Mouse (Mus musculus) 3T3-L1 (cell line): ENCODE measurements around the gene Treml2.
"Not testable (repeated sequence)": the region's sequence is repeated elsewhere in the genome, so short reads cannot be mapped to it uniquely, and the experiment has no call there.

Experiments
- DNase-seq: peaks from one replicate; pipeline ENCODE4 v3.0.0-alpha.2; 2015; ENCODE audit warnings: low read depth, low spot score

Treml2 gene

GRCm38 (mm10) chr17:48293500-48294194 lies 5.7 kb upstream of the Treml2 start:
- DNase-seq: no peak

GRCm38 (mm10) chr17:48299756-48300155 lies 458 bp downstream of the Treml2 start:
- DNase-seq: no peak

GRCm38 (mm10) chr17:48300199-48300598 lies 901 bp downstream of the Treml2 start:
- no peak for DNase-seq

- DNase-seq: no peak
These were observed 1.6 kb downstream of the Treml2 start for GRCm38 (mm10) chr17:48300861-48301260.

GRCm38 (mm10) chr17:48301792-48302191 lies 2.5 kb downstream of the Treml2 start:
- DNase-seq: no peak

GRCm38 (mm10) chr17:48312124-48312523 lies 12.8 kb downstream of the Treml2 start:
- DNase-seq: no peak

GRCm38 (mm10) chr17:48315905-48316579 lies 16.7 kb downstream of the Treml2 start, which contains the start of gene B430306N03Rik:
Gene B430306N03Rik (plus strand): TSS chr17:48316141.
- DNase-seq: not testable (repeated sequence)

- no peak for DNase-seq
These were observed 19.4 kb downstream of the Treml2 start for GRCm38 (mm10) chr17:48318686-48319085.

GRCm38 (mm10) chr17:48321279-48321678 lies 22.0 kb downstream of the Treml2 start:
- no peak for DNase-seq

GRCm38 (mm10) chr17:48323236-48323635 lies 23.9 kb downstream of the Treml2 start:
- no peak for DNase-seq

GRCm38 (mm10) chr17:48324258-48324657 lies 25.0 kb downstream of the Treml2 start:
- DNase-seq: no peak

- DNase-seq: no peak
These were observed 25.8 kb downstream of the Treml2 start for GRCm38 (mm10) chr17:48325093-48325492.

GRCm38 (mm10) chr17:48325638-48326037 lies 26.3 kb downstream of the Treml2 start:
- DNase-seq: peak; percentile 49

GRCm38 (mm10) chr17:48326656-48327055 lies 27.4 kb downstream of the Treml2 start:
- DNase-seq: no peak

- DNase-seq: no peak
These were observed 33.2 kb downstream of the Treml2 start for GRCm38 (mm10) chr17:48332524-48332923.

- DNase-seq: no peak
These were observed 34.9 kb downstream of the Treml2 start for GRCm38 (mm10) chr17:48334186-48334585.

GRCm38 (mm10) chr17:48336857-48337256 lies 37.6 kb downstream of the Treml2 start:
- peak; percentile 80 for DNase-seq

GRCm38 (mm10) chr17:48340267-48340666 lies 41.0 kb downstream of the Treml2 start:
- no peak for DNase-seq

- DNase-seq: no peak
These were observed 42.6 kb downstream of the Treml2 start for GRCm38 (mm10) chr17:48341947-48342346.

GRCm38 (mm10) chr17:48343065-48343464 lies 43.8 kb downstream of the Treml2 start:
- no peak for DNase-seq

GRCm38 (mm10) chr17:48345824-48346223 lies 46.5 kb downstream of the Treml2 start:
- DNase-seq: no peak

- no peak for DNase-seq
These were observed 46.9 kb downstream of the Treml2 start, which contains the start of gene Trem2 for GRCm38 (mm10) chr17:48346231-48346630. Gene Trem2 (plus strand): TSS chr17:48346401.

GRCm38 (mm10) chr17:48346834-48347233 lies 47.5 kb downstream of the Treml2 start:
- DNase-seq: no peak
